Mouse (Mus musculus) kidney, embryonic 15.5 days (tissue): ENCODE results near the gene Slc2a13. TPM values are rescaled to one million over a fixed set of nuclear protein-coding genes. Genes with fewer than 3 reads are reported as not detected.
A peak's percentile ranks its signal among the peaks of the same experiment; 100 is the strongest.

Experiments
- ATAC-seq: fragments of 200-750 bp; cut with Nextera tagmentation; replicated peaks from 2 replicates; pipeline ENCODE4 v1.8.0; 2017; ENCODE audit warnings: moderate TSS enrichment; ENCODE audit not compliant: low FRiP score
- H3K27ac ChIP-seq: fragments of 300-500 bp; sonication (generic); 2 replicates; pipeline ENCODE4 v1.5.1; 2015; ENCODE audit warnings: mild to moderate bottlenecking, inconsistent platforms
- H3K27me3 ChIP-seq: fragments of 300-500 bp; sonication (generic); 2 replicates; pipeline ENCODE4 v1.6.1; 2015; ENCODE audit warnings: inconsistent platforms
- H3K36me3 ChIP-seq: fragments of 300-500 bp; sonication (generic); 2 replicates; pipeline ENCODE4 v1.6.1; 2015; ENCODE audit warnings: inconsistent platforms
- H3K4me1 ChIP-seq: fragments of 300-500 bp; sonication (generic); 2 replicates; pipeline ENCODE4 v1.6.1; 2015; ENCODE audit warnings: inconsistent platforms
- H3K4me2 ChIP-seq: fragments of 300-500 bp; sonication (generic); 2 replicates; pipeline ENCODE4 v1.6.1; 2015; ENCODE audit warnings: moderate library complexity, mild to moderate bottlenecking, inconsistent platforms
- H3K4me3 ChIP-seq: fragments of 300-500 bp; sonication (generic); replicated peaks from 2 replicates; pipeline ENCODE4 v1.5.1; 2015; ENCODE audit warnings: mild to moderate bottlenecking, inconsistent platforms
- H3K9ac ChIP-seq: fragments of 300-500 bp; sonication (generic); 2 replicates; pipeline ENCODE4 v1.6.1; 2015; ENCODE audit warnings: mild to moderate bottlenecking, inconsistent platforms
- H3K9me3 ChIP-seq: fragments of 300-500 bp; sonication (generic); replicated peaks from 2 replicates; pipeline ENCODE4 v1.6.1; 2016; ENCODE audit warnings: inconsistent platforms
- WGBS: fragments of 180-500 bp; shearing (Covaris S2); methylation state at CpG from one replicate; pipeline ENCODE4 v1.1.7; 2015; ENCODE audit warnings: mixed read lengths; 5-methylcytosine and 5-hydroxymethylcytosine counted together
- polyA plus RNA-seq: library from polyadenylated mRNA; unstranded; fragments of >200 nt; fragmentation: Nextera tagmentation; extraction: Ambion mirVana; gene quantifications from 2 replicates; pipeline ENCODE4 v1.2.1, GENCODE M21; 2015

Gene Slc2a13
- polyA plus RNA-seq, 1 experiment from 2014 or later, result 2.1 TPM

DNA sequence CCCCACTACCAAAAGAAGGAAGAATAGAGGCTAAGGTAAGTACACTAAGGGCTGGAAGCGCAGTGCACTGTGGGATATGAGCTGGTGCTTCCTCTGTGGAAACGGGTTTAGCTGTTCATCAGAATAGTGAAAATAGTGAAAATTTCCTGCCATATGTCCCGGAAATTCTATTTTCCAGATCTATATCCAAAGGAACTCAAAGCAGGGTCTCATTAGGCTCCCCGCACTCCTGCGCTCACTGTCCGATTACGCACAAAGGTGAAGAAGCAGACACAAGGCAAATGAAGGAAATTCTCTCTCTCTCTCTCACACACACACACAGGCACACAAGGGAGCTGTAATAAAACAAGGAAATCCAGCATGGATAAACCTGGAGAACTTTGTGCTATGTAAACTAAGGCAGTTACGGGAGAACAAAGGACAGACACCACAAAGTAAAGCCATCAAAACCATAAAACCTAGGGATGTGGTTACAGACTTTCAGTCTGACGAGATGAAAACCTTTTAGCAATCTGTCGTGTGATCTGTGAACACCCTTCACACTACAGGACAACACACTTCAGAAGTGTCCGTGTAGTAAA, 7.9 kb downstream of the Slc2a13 start:
- no peak overlapping the region for H3K9ac ChIP-seq
- no peaks in the 10 kb centered on the region for H3K27me3 ChIP-seq
- H3K4me3 ChIP-seq, result no peak overlapping the region
- no peak overlapping the region for H3K27ac ChIP-seq
- H3K9me3 ChIP-seq, result no peaks in the 10 kb centered on the region
- 87% methylated on average over 11 of the region's 11 CpGs for WGBS
- H3K4me1 ChIP-seq, result 0 out of 2 replicates have a peak, but pooled peaks cover 3% of the 10 kb centered on the region
- H3K36me3 ChIP-seq, result no peaks in the 10 kb centered on the region
- no peak for ATAC-seq
- no peak overlapping the region for H3K4me2 ChIP-seq

GRCm38 (mm10) chr15:91561728-91562127, 11.3 kb downstream of the Slc2a13 start:
- H3K4me2 ChIP-seq, result no peak overlapping the region
- H3K4me3 ChIP-seq, result no peak overlapping the region
- 0 out of 2 replicates have a peak, but pooled peaks cover 1% of the 10 kb centered on the region for H3K4me1 ChIP-seq
- 89% methylated on average over 6 of the region's 6 CpGs for WGBS
- no peaks in the 10 kb centered on the region for H3K9me3 ChIP-seq
- no peak overlapping the region for H3K9ac ChIP-seq
- no peaks in the 10 kb centered on the region for H3K27me3 ChIP-seq
- H3K36me3 ChIP-seq, result no peaks in the 10 kb centered on the region
- no peak overlapping the region for H3K27ac ChIP-seq
- ATAC-seq, result no peak

DNA sequence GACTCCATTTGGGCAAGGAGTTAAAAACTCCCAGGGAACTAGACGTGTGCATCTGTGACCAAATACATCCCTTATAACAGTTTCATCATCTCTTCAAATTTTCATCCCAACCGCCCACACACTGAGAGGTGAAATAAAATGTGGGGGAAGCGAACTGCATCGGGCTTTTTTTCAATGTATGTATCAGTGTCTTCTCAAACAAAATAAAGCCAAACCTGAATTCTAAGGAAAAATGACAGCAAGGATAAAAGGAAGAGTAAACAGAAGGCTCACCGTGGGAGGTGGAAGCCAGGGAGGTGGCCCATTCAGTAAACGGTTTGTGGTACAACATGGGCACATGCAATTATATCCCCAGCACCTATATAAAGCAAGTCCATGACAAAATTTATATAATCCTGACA, 17.7 kb downstream of the Slc2a13 start:
- H3K9ac ChIP-seq, result no peak overlapping the region
- H3K36me3 ChIP-seq, result no peaks in the 10 kb centered on the region
- no peaks in the 10 kb centered on the region for H3K27me3 ChIP-seq
- WGBS, result 88% methylated on average over 6 of the region's 6 CpGs
- no peak overlapping the region for H3K4me3 ChIP-seq
- no peak for ATAC-seq
- no peak overlapping the region for H3K4me2 ChIP-seq
- no peaks in the 10 kb centered on the region for H3K4me1 ChIP-seq
- H3K9me3 ChIP-seq, result no peaks in the 10 kb centered on the region
- no peak overlapping the region for H3K27ac ChIP-seq

DNA sequence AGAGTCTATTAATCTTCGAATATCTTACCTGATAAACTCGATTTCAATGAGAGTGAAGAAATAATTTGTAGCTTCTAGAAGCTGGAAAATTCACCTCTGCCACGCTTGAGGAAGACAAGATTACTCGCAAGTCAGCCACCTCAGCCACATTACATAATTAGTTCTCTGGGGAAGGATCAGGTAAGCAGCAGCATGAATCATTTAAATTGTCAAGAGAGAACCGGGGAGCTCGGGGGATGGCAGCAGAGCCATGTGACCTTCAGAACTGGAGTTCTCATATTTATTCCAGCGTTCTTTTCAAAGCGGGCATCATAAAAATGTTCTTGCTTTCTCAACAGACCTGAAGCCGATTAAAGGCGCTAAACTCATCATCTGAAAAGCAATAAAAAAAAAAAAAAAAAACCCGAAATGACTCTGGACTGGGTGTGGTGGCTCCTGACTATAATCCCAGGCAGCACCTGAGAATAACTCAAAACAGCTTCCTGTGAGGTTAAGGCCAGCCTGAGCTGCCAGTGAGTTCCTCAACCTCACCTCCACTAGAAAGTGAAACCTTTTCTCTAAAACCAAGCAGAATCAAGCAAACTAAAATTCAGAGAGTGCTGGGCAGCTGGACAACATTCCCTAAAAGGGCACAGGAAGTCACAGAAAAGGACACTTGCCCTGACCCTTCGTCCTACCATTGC, 24.3 kb downstream of the Slc2a13 start:
- no peak overlapping the region for H3K4me3 ChIP-seq
- H3K9ac ChIP-seq, result no peak overlapping the region
- H3K36me3 ChIP-seq, result no peaks in the 10 kb centered on the region
- H3K4me1 ChIP-seq, result no peaks in the 10 kb centered on the region
- H3K9me3 ChIP-seq, result no peaks in the 10 kb centered on the region
- no peaks in the 10 kb centered on the region for H3K27me3 ChIP-seq
- no peak for ATAC-seq
- no peak overlapping the region for H3K4me2 ChIP-seq
- 58% methylated on average over 12 of the region's 12 CpGs for WGBS
- H3K27ac ChIP-seq, result no peak overlapping the region

- Histone ChIP-seq H3K4me2 (no peak overlapping the region), H3K4me1 (no peaks in the 10 kb centered on the region), H3K27me3 (no peaks in the 10 kb centered on the region), H3K9ac (no peak overlapping the region), H3K36me3 (no peaks in the 10 kb centered on the region), H3K27ac (no peak overlapping the region), H3K4me3 (no peak overlapping the region), H3K9me3 (no peaks in the 10 kb centered on the region)
- ATAC-seq, result no peak
- WGBS, result 86% methylated on average over 4 of the region's 4 CpGs
These were observed 28.5 kb downstream of the Slc2a13 start for GRCm38 (mm10) chr15:91544586-91544985.

DNA sequence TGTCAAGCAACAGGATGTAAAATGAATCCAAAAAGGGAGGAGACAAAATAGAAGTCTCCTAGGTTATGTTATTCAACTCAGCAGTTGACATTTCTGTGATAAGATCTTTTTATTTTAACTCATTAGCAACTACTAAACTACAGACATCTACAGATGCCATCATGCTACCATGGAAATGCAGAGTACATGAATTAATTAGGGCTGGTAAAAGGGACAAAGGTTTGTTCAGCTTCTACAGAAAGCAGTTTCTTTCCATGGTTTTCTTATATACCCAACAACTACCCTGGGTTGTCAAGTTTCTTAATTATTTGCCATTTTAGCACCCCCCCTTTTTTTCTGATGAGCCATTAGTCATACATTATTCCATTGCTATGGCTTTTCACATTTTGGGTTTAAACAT, 34.6 kb downstream of the Slc2a13 start:
- H3K27me3 ChIP-seq, result no peaks in the 10 kb centered on the region
- H3K36me3 ChIP-seq, result no peaks in the 10 kb centered on the region
- no peaks in the 10 kb centered on the region for H3K9me3 ChIP-seq
- H3K9ac ChIP-seq, result no peak overlapping the region
- ATAC-seq, result no peak
- no peak overlapping the region for H3K4me2 ChIP-seq
- H3K4me1 ChIP-seq, result no peaks in the 10 kb centered on the region
- no peak overlapping the region for H3K27ac ChIP-seq
- no peak overlapping the region for H3K4me3 ChIP-seq

GRCm38 (mm10) chr15:91526876-91527275, 46.2 kb downstream of the Slc2a13 start:
- no peak overlapping the region for H3K9ac ChIP-seq

GRCm38 (mm10) chr15:91526166-91526565, 46.9 kb downstream of the Slc2a13 start:
- H3K4me3 ChIP-seq, result no peak overlapping the region
- 85% methylated on average over 3 of the region's 3 CpGs for WGBS
- H3K4me2 ChIP-seq, result no peak overlapping the region
- no peak overlapping the region for H3K27ac ChIP-seq
- no peaks in the 10 kb centered on the region for H3K36me3 ChIP-seq
- no peak overlapping the region for H3K9ac ChIP-seq
- H3K9me3 ChIP-seq, result no peaks in the 10 kb centered on the region
- no peaks in the 10 kb centered on the region for H3K27me3 ChIP-seq
- H3K4me1 ChIP-seq, result 0 out of 2 replicates have a peak, but pooled peaks cover 4% of the 10 kb centered on the region
- ATAC-seq, result no peak

More at GRCm38 (mm10) chr15:91526876-91527275, 46.2 kb downstream of the Slc2a13 start:
- H3K4me2 ChIP-seq, result no peak overlapping the region
- no peak overlapping the region for H3K4me3 ChIP-seq
- ATAC-seq, result no peak
- no peaks in the 10 kb centered on the region for H3K36me3 ChIP-seq
- no peak overlapping the region for H3K27ac ChIP-seq
- H3K27me3 ChIP-seq, result no peaks in the 10 kb centered on the region
- WGBS, result 93% methylated on average over 2 of the region's 2 CpGs
- H3K9me3 ChIP-seq, result no peaks in the 10 kb centered on the region
- 0 out of 2 replicates have a peak, but pooled peaks cover 4% of the 10 kb centered on the region for H3K4me1 ChIP-seq

DNA sequence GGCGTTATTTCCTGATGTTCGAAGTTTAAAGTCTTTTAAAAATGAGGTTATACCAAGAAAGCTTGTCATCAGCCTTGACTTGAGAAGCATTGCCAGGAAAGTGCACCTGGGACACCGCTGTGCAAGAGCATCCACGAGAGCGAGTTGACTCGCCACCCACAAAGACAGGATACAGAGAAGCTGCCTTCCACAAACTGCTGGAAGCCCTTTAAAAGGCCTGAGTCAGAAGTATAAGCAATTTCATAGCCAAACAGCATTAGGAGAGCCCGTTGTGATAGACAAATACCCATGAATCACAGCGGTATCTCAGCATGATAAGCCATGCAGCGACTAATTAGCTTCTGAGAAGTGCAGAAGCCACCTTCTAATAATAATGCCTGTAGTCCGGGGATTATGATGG, 48.6 kb downstream of the Slc2a13 start:
- Histone ChIP-seq H3K36me3 (no peaks in the 10 kb centered on the region), H3K4me1 (0 out of 2 replicates have a peak, but pooled peaks cover 2% of the 10 kb centered on the region), H3K9ac (no peak overlapping the region), H3K27me3 (no peaks in the 10 kb centered on the region), H3K27ac (no peak overlapping the region), H3K4me2 (no peak overlapping the region), H3K4me3 (no peak overlapping the region), H3K9me3 (no peaks in the 10 kb centered on the region)
- ATAC-seq, result no peak
- WGBS, result 84% methylated on average over 10 of the region's 10 CpGs

- H3K4me1 ChIP-seq, result peaks cover 13% of the 10 kb centered on the region; the same call in 1 of the 2 replicates
- no peak for ATAC-seq
These were observed 69.8 kb downstream of the Slc2a13 start for GRCm38 (mm10) chr15:91503291-91503690.

GRCm38 (mm10) chr15:91502661-91503060, 70.4 kb downstream of the Slc2a13 start:
- peaks cover 13% of the 10 kb centered on the region; the same call in 1 of the 2 replicates for H3K4me1 ChIP-seq
- H3K36me3 ChIP-seq, result no peaks in the 10 kb centered on the region
- H3K4me2 ChIP-seq, result no peak overlapping the region
- H3K4me3 ChIP-seq, result no peak overlapping the region
- H3K9ac ChIP-seq, result no peak overlapping the region
- 0 out of 2 replicates have a peak, but pooled peaks have one; percentile 40 for ATAC-seq
- no peak overlapping the region for H3K27ac ChIP-seq
- WGBS, result 18% methylated on average over 1 of the region's 1 CpGs
- H3K9me3 ChIP-seq, result no peaks in the 10 kb centered on the region
- no peaks in the 10 kb centered on the region for H3K27me3 ChIP-seq

More at GRCm38 (mm10) chr15:91503291-91503690, 69.8 kb downstream of the Slc2a13 start:
- H3K27ac ChIP-seq, result no peak overlapping the region
- no peaks in the 10 kb centered on the region for H3K9me3 ChIP-seq
- H3K4me3 ChIP-seq, result no peak overlapping the region
- WGBS, result 60% methylated on average over 6 of the region's 6 CpGs
- H3K9ac ChIP-seq, result no peak overlapping the region
- no peaks in the 10 kb centered on the region for H3K27me3 ChIP-seq
- no peaks in the 10 kb centered on the region for H3K36me3 ChIP-seq
- no peak overlapping the region for H3K4me2 ChIP-seq

GRCm38 (mm10) chr15:91502235-91502634, 70.8 kb downstream of the Slc2a13 start:
- Histone ChIP-seq H3K4me3 (no peak overlapping the region), H3K4me2 (no peak overlapping the region), H3K4me1 (peaks cover 13% of the 10 kb centered on the region; the same call in 1 of the 2 replicates), H3K9ac (no peak overlapping the region), H3K27ac (no peak overlapping the region), H3K36me3 (no peaks in the 10 kb centered on the region), H3K27me3 (no peaks in the 10 kb centered on the region), H3K9me3 (no peaks in the 10 kb centered on the region)
- WGBS, result 70% methylated on average over 9 of the region's 9 CpGs
- no peak for ATAC-seq
